Mouse (Mus musculus) MEL (cell line): Measurements from ENCODE around the gene Sptbn1.

ENCODE experiments used
- HCFC1 ChIP-seq: IDR thresholded peaks from 2 replicates; pipeline ENCODE4 v1.6.1; 2012; ENCODE audit warnings: low read depth, mild to moderate bottlenecking, inconsistent platforms, low read length, improper control_type of control experiment, moderate library complexity
- POLR2A ChIP-seq, 2 experiments: IDR thresholded peaks; 2 replicates each; pipeline ENCODE4 v1.6.1; 2011 to 2012; ENCODE audit warnings: low read length in 2 of 2, mild to moderate bottlenecking in 2 of 2, control low read depth in 1 of 2, improper control_type of control experiment in 1 of 2, low read depth in 1 of 2, moderate library complexity in 1 of 2; ENCODE audit not compliant: control insufficient read depth in 1 of 2, insufficient read depth in 1 of 2, poor library complexity in 1 of 2

DNA sequence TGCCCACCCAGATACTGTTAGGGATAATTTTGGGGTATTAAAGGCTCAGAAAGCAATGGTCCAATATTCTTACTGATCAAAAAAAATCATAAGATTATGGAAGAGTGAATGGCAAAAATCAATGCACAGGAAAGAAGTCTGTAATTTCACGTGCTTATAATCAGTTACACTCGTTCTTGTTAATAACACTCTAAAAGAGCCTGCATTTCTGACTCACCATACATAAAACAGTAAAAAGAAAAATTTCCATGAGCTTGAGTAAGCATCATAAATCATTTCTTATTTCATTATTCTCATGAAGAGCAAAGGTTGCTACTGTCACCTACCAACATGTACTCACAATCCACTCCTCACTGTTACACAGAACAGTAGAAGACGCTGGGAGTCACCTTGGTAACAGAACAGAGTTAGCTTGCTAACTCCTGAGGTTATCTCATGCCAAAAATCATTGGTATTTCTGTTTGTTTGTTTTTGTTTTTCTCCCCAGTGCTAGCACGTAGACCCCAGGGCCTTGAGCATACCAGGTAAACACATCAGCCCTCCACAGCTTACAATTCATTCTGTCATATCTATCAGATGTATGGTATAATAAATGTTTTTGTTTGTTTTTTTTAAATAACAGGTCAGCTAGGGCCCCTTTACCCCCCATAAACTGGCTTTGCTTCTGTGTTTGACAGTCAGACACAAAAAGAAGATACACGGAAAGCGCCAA, 57.7 kb downstream of the Sptbn1 start:
- TF ChIP-seq POLR2A (IDR thresholded peaks at IDR 0.05; ENCODE audit: control insufficient read depth in 1 of 2, insufficient read depth in 1 of 2, low read depth in 1 of 2, low read length in 2 of 2, poor library complexity in 1 of 2) (no peak), HCFC1 (no peak)
